Mouse (Mus musculus): ENCODE measurements around the gene 9930111J21Rik1. TPM values are rescaled to one million over a fixed set of nuclear protein-coding genes. Genes with fewer than 3 reads are reported as not detected.
"Not testable (repeated sequence)": the region's sequence is repeated elsewhere in the genome, so short reads cannot be mapped to it uniquely, and the experiment has no call there.

The 9930111J21Rik1 gene
- polyA plus RNA-seq, 1 experiment from 2014 or later, result 0.74 TPM

DNA sequence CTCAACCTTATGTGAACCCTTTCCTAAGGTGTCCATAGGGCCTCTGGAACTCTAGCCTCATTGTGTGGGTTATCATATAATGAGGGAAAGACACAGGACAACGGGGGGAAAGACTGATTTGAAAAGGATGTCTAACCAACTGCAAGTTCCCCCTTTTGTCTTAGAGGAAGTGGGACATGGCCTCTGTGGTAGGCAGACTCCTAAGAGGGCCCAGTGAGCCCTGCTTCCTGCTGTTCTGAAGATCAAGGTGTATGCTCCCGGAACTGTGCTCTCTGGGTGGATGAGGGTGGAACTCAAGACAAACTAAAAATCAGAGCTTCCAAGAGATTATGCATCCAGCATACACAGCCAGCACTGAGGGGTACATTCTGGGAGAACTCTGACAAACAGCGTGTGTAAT lies 9.0 kb upstream of the 9930111J21Rik1 start:
- not testable (repeated sequence) for H3K4me3 ChIP-seq (ENCODE audit: low read length); ATAC-seq (replicated peaks; ENCODE audit: extremely low read depth, insufficient read depth, low FRiP score); H3K36me3 ChIP-seq (ENCODE audit: control insufficient read depth, insufficient read depth); H3K9ac ChIP-seq (ENCODE audit: low read length); H3K4me1 ChIP-seq (ENCODE audit: control insufficient read depth, insufficient read depth, low read length); H3K9me3 ChIP-seq (replicated peaks; ENCODE audit: control insufficient read depth, low read length); H3K27ac ChIP-seq (ENCODE audit: low read length); H3K27me3 ChIP-seq (ENCODE audit: control insufficient read depth, insufficient read depth, low read length); H3K4me2 ChIP-seq (ENCODE audit: low read depth, low read length)
- WGBS, result 53% methylated on average over 2 of the region's 3 CpGs

GRCm38 (mm10) chr11:48982848-48983247 lies 3.6 kb upstream of the 9930111J21Rik1 start:
- H3K4me3 ChIP-seq (ENCODE audit: low read length); H3K4me2 ChIP-seq (ENCODE audit: low read depth, low read length); H3K27ac ChIP-seq (ENCODE audit: low read length); H3K4me1 ChIP-seq (ENCODE audit: control insufficient read depth, insufficient read depth, low read length); H3K36me3 ChIP-seq (ENCODE audit: control insufficient read depth, insufficient read depth); H3K27me3 ChIP-seq (ENCODE audit: control insufficient read depth, insufficient read depth, low read length); ATAC-seq (replicated peaks; ENCODE audit: extremely low read depth, insufficient read depth, low FRiP score); H3K9ac ChIP-seq (ENCODE audit: low read length); H3K9me3 ChIP-seq (replicated peaks; ENCODE audit: control insufficient read depth, low read length): not testable (repeated sequence)
- WGBS, result no CpG with 5 or more reads among the region's 3 CpGs

DNA sequence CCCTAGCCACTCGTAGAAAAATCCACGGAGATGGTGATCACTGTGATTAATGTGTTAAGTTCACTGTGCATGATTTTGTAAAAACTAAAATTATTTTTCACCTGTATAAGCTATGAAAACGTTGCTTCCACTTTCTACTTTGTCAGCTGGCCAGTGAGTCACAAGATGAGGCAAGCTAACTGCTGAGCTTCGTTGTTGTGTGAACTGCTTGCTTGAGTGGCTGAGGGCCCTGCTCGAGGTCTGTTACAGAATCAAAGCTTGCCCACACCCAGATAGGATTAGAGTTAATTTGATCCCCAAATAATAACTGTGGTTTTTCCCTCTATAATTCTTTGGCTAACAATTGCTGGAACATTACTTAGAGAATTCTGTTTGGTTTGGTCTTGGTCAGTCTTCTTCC lies 854 bp upstream of the 9930111J21Rik1 start:
- not testable (repeated sequence) for H3K4me3 ChIP-seq (ENCODE audit: low read length); H3K36me3 ChIP-seq (ENCODE audit: control insufficient read depth, insufficient read depth); H3K27ac ChIP-seq (ENCODE audit: low read length); H3K4me2 ChIP-seq (ENCODE audit: low read depth, low read length); H3K4me1 ChIP-seq (ENCODE audit: control insufficient read depth, insufficient read depth, low read length); H3K27me3 ChIP-seq (ENCODE audit: control insufficient read depth, insufficient read depth, low read length); H3K9ac ChIP-seq (ENCODE audit: low read length); ATAC-seq (replicated peaks; ENCODE audit: extremely low read depth, insufficient read depth, low FRiP score); H3K9me3 ChIP-seq (replicated peaks; ENCODE audit: control insufficient read depth, low read length)
- WGBS, result no CpG with 5 or more reads among the region's 5 CpGs

GRCm38 (mm10) chr11:48978240-48978939 lies 808 bp downstream of the 9930111J21Rik1 start, which contains the start of gene Olfr56:
Gene Olfr56 (plus strand): TSS chr11:48978889.
- WGBS, result no CpG with 5 or more reads among the region's 1 CpGs
- not testable (repeated sequence) for H3K27ac ChIP-seq (ENCODE audit: low read length); ATAC-seq (replicated peaks; ENCODE audit: extremely low read depth, insufficient read depth, low FRiP score)

GRCm38 (mm10) chr11:48974686-48975085 lies 4.5 kb downstream of the 9930111J21Rik1 start:
- not testable (repeated sequence) for ATAC-seq (replicated peaks; ENCODE audit: extremely low read depth, insufficient read depth, low FRiP score)
- WGBS, result no CpG with 5 or more reads among the region's 1 CpGs

More at GRCm38 (mm10) chr11:48978240-48978939, 808 bp downstream of the 9930111J21Rik1 start, which contains the start of gene Olfr56:
- not testable (repeated sequence) for H3K36me3 ChIP-seq (ENCODE audit: control insufficient read depth, insufficient read depth); H3K4me2 ChIP-seq (ENCODE audit: low read depth, low read length); H3K9ac ChIP-seq (ENCODE audit: low read length); H3K9me3 ChIP-seq (replicated peaks; ENCODE audit: control insufficient read depth, low read length); H3K27me3 ChIP-seq (ENCODE audit: control insufficient read depth, insufficient read depth, low read length); H3K4me3 ChIP-seq (ENCODE audit: low read length); H3K4me1 ChIP-seq (ENCODE audit: control insufficient read depth, insufficient read depth, low read length)

DNA sequence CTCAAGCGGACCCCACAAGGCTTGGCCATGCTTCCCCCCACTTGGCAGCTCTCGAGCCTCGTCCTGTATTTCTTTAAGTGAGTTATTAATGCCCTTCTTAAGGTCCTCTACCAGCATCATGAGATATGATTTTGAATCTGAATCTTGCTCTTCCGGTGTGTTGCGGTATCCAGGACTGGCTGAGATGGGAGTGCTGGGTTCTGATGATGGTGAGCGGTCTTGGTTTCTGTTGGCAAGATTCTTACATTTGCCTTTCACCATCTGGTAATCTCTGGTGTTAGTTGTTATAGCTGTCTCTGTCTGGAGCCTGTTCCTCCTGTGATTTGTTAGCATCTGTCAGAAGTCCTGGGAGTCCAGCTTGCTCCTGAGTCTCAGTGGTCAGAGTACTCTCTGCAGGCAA lies 33.1 kb downstream of the 9930111J21Rik1 start, which contains the start of gene Psme2b:
Gene Psme2b, minus strand, starts transcription at position 101 of the 400 bp plus-strand sequence.
- not testable (repeated sequence) for H3K4me3 ChIP-seq (ENCODE audit: low read length); H3K9me3 ChIP-seq (replicated peaks; ENCODE audit: control insufficient read depth, low read length); ATAC-seq (replicated peaks; ENCODE audit: extremely low read depth, insufficient read depth, low FRiP score); H3K4me1 ChIP-seq (ENCODE audit: control insufficient read depth, insufficient read depth, low read length); H3K9ac ChIP-seq (ENCODE audit: low read length); H3K27me3 ChIP-seq (ENCODE audit: control insufficient read depth, insufficient read depth, low read length); H3K27ac ChIP-seq (ENCODE audit: low read length); H3K4me2 ChIP-seq (ENCODE audit: low read depth, low read length); H3K36me3 ChIP-seq (ENCODE audit: control insufficient read depth, insufficient read depth)
- WGBS, result 91% methylated on average over 6 of the region's 6 CpGs

More at GRCm38 (mm10) chr11:48974686-48975085, 4.5 kb downstream of the 9930111J21Rik1 start:
- not testable (repeated sequence) for H3K4me2 ChIP-seq (ENCODE audit: low read depth, low read length); H3K9ac ChIP-seq (ENCODE audit: low read length); H3K36me3 ChIP-seq (ENCODE audit: control insufficient read depth, insufficient read depth); H3K9me3 ChIP-seq (replicated peaks; ENCODE audit: control insufficient read depth, low read length); H3K27me3 ChIP-seq (ENCODE audit: control insufficient read depth, insufficient read depth, low read length); H3K4me3 ChIP-seq (ENCODE audit: low read length); H3K4me1 ChIP-seq (ENCODE audit: control insufficient read depth, insufficient read depth, low read length); H3K27ac ChIP-seq (ENCODE audit: low read length)

DNA sequence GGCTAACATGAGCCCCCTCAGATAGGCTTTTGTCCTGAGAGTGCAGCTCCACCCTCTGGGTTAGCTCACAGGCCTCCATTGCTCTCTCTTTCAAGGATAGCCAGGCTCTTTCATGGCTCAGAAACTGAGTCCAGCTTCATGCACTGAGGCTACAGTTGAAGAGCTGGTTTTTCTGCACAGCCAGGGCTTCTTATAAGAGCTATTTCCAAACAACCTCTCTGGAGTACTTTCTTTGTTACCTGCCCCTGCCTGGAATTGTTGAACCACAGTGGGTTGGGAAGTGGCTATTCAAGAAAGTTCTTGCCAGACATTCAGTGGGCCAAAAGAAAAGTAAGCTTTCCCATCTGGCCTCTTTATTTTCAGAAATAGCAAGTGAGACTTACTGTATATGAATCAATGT lies 39.9 kb downstream of the 9930111J21Rik1 start:
- ATAC-seq (replicated peaks; ENCODE audit: extremely low read depth, insufficient read depth, low FRiP score); H3K27ac ChIP-seq (ENCODE audit: low read length); H3K4me3 ChIP-seq (ENCODE audit: low read length); H3K4me1 ChIP-seq (ENCODE audit: control insufficient read depth, insufficient read depth, low read length); H3K4me2 ChIP-seq (ENCODE audit: low read depth, low read length); H3K9me3 ChIP-seq (replicated peaks; ENCODE audit: control insufficient read depth, low read length); H3K36me3 ChIP-seq (ENCODE audit: control insufficient read depth, insufficient read depth); H3K27me3 ChIP-seq (ENCODE audit: control insufficient read depth, insufficient read depth, low read length); H3K9ac ChIP-seq (ENCODE audit: low read length): not testable (repeated sequence)

DNA sequence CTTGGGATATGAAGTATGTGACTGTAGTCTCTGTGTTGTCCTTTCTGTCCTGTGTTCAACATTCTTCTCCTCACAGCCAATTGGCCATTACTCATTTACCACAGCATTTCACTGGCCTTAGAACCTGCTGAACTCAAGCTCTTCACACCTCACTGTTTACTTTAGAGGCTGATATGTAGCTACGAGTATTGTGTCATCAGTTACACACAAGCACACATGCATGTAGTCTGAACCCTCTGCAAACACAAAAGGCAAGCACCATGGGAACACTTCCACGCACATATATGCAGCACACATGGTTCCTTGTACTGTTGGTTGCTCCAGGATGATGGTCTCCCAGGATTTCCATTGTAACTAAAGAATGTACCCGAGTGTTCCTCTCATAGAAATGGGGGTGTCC lies 43.9 kb downstream of the 9930111J21Rik1 start:
- not testable (repeated sequence) for H3K4me1 ChIP-seq (ENCODE audit: control insufficient read depth, insufficient read depth, low read length); H3K9me3 ChIP-seq (replicated peaks; ENCODE audit: control insufficient read depth, low read length); H3K36me3 ChIP-seq (ENCODE audit: control insufficient read depth, insufficient read depth); H3K4me3 ChIP-seq (ENCODE audit: low read length); H3K4me2 ChIP-seq (ENCODE audit: low read depth, low read length); H3K27me3 ChIP-seq (ENCODE audit: control insufficient read depth, insufficient read depth, low read length); ATAC-seq (replicated peaks; ENCODE audit: extremely low read depth, insufficient read depth, low FRiP score); H3K9ac ChIP-seq (ENCODE audit: low read length); H3K27ac ChIP-seq (ENCODE audit: low read length)
- no CpG with 5 or more reads among the region's 3 CpGs for WGBS

- H3K9me3 ChIP-seq (replicated peaks; ENCODE audit: control insufficient read depth, low read length); H3K4me3 ChIP-seq (ENCODE audit: low read length); H3K4me2 ChIP-seq (ENCODE audit: low read depth, low read length); H3K27me3 ChIP-seq (ENCODE audit: control insufficient read depth, insufficient read depth, low read length); ATAC-seq (replicated peaks; ENCODE audit: extremely low read depth, insufficient read depth, low FRiP score); H3K36me3 ChIP-seq (ENCODE audit: control insufficient read depth, insufficient read depth); H3K9ac ChIP-seq (ENCODE audit: low read length); H3K27ac ChIP-seq (ENCODE audit: low read length); H3K4me1 ChIP-seq (ENCODE audit: control insufficient read depth, insufficient read depth, low read length): not testable (repeated sequence)
- 42% methylated on average over 1 of the region's 1 CpGs for WGBS
Observed at GRCm38 (mm10) chr11:48933923-48934322, 45.3 kb downstream of the 9930111J21Rik1 start.

All from heart, embryonic 16.5 days (tissue).